10 mouse cellular contexts compared by ENCODE assay signal in the genomic region with DNA sequence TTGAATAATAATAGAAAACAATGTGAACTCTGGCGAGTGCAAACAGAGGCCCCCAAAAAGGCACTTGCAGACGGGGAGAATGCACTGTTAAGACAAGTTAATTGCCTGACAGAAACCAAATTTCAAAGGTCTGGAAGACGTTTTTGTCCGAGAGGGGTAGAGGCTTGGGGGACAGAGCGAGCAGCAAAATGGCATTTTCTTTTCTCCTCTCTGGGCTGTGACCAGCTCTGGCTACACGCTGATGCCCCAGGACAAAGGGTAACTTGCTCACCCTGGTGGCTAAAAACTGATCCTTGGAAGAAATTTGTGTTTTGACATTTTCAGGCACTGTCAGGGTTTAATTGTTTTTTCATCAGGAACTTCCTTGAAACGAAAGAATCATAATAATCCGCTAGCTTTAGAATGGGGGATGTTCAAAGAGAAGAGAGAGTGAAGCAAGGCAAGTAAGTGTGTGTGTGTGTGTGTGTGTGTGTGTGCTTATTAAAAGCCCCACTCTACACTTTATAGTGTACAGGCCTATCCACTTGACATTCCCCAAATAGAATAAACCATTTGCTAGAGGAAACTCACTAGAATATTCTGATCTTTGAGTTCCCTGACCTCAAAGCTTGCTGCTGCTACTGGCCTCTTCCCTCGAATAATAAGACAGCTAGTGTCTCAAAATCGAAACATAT.
A peak's percentile ranks its signal among the peaks of the same experiment; 100 is the strongest.
DNase-seq lines count a peak whose midpoint lies in the region; ATAC-seq and TF ChIP-seq lines count a peak whose summit lies in the region.
"Had no signal": no experiment of that assay in that cellular context is flagged by ENCODE, and none has a peak within 500 bp of the region (broad histone marks: within the 10 kb centered on the region; RNA-seq: fewer than 3 reads in every experiment).

No protein-coding gene starts in this region.

- no peak overlapping the region for H3K4me3 ChIP-seq in heart, embryonic 11.5 days (ENCODE audit: low read depth, low read length)
- no peak overlapping the region for H3K4me3 ChIP-seq in hindbrain, postnatal 0 days (ENCODE audit: low read length)
- no peak overlapping the region for H3K4me3 ChIP-seq in neural tube, embryonic 11.5 days (ENCODE audit: low read depth, low read length)
- H3K4me3 ChIP-seq: liver, embryonic 13.5 days had no signal

- peak; percentile 37 for TF ChIP-seq CTCF in hindbrain, postnatal 0 days (IDR thresholded peaks at IDR 0.05; ENCODE audit: low read depth)

- DNase-seq in heart, postnatal 36 days, result no peak
- DNase-seq in embryo, embryonic 11 days, result peak; percentile 39
- DNase-seq in hindbrain, postnatal 0 days (ENCODE audit: low spot score), result peak; percentile 18
- DNase-seq in neural tube, embryonic 11.5 days (ENCODE audit: low spot score), result no peak
- no peak for DNase-seq in urinary bladder, postnatal 25 days (ENCODE audit: low spot score)
- DNase-seq in adrenal gland, postnatal 36 days, result no peak
- DNase-seq: kidney, adult 11 months; liver, embryonic 13.5 days had no signal

- H3K4me1 ChIP-seq in heart, embryonic 11.5 days (ENCODE audit: control insufficient read depth, insufficient read depth, low read length), result 0 out of 2 replicates have a peak, but pooled peaks cover 3% of the 10 kb centered on the region
- no peaks in the 10 kb centered on the region for H3K4me1 ChIP-seq in hindbrain, postnatal 0 days (ENCODE audit: insufficient read depth, low read length)
- 0 out of 2 replicates have a peak, but pooled peaks cover 2% of the 10 kb centered on the region for H3K4me1 ChIP-seq in neural tube, embryonic 11.5 days (ENCODE audit: control insufficient read depth, insufficient read depth, low read length)
- H3K4me1 ChIP-seq: liver, embryonic 13.5 days had no signal

- H3K9me3 ChIP-seq in heart, embryonic 11.5 days (replicated peaks; ENCODE audit: control insufficient read depth, low read length), result no peaks in the 10 kb centered on the region
- no peaks in the 10 kb centered on the region for H3K9me3 ChIP-seq in hindbrain, postnatal 0 days (ENCODE audit: low read length)
- H3K9me3 ChIP-seq in neural tube, embryonic 11.5 days (ENCODE audit: control insufficient read depth, low read length), result no peaks in the 10 kb centered on the region
- H3K9me3 ChIP-seq: liver, embryonic 13.5 days had no signal

- WGBS in heart, embryonic 11.5 days (ENCODE audit: insufficient replicate concordance), result 40% methylated on average over 10 of the region's 10 CpGs
- 31% methylated on average over 10 of the region's 10 CpGs for WGBS in hindbrain, postnatal 0 days
- 35% methylated on average over 10 of the region's 10 CpGs for WGBS in neural tube, embryonic 11.5 days

- intact Hi-C loops in heart, postnatal 36 days (cut with DNase I), result no loop called here

- H3K27ac ChIP-seq in heart, embryonic 11.5 days (ENCODE audit: low read depth, low read length), result no peak overlapping the region
- no peak overlapping the region for H3K27ac ChIP-seq in hindbrain, postnatal 0 days
- H3K27ac ChIP-seq in neural tube, embryonic 11.5 days (ENCODE audit: low read depth, low read length), result no peak overlapping the region
- H3K27ac ChIP-seq: liver, embryonic 13.5 days had no signal

- no peaks in the 10 kb centered on the region for H3K27me3 ChIP-seq in heart, embryonic 11.5 days (ENCODE audit: control insufficient read depth, insufficient read depth, low read length)
- H3K27me3 ChIP-seq in hindbrain, postnatal 0 days (ENCODE audit: insufficient read depth, low read length), result no peaks in the 10 kb centered on the region
- H3K27me3 ChIP-seq in neural tube, embryonic 11.5 days (ENCODE audit: control insufficient read depth, insufficient read depth, low read length), result no peaks in the 10 kb centered on the region
- H3K27me3 ChIP-seq: liver, embryonic 13.5 days had no signal

- no peaks in the 10 kb centered on the region for H3K36me3 ChIP-seq in heart, embryonic 11.5 days (ENCODE audit: control insufficient read depth, insufficient read depth, low read length)
- no peaks in the 10 kb centered on the region for H3K36me3 ChIP-seq in hindbrain, postnatal 0 days (ENCODE audit: insufficient read depth, low read length)
- no peaks in the 10 kb centered on the region for H3K36me3 ChIP-seq in neural tube, embryonic 11.5 days (ENCODE audit: control insufficient read depth, insufficient read depth, low read length)
- H3K36me3 ChIP-seq: liver, embryonic 13.5 days had no signal

- 0 out of 2 replicates have a peak overlapping the region, but pooled peaks have one; percentile 34 for H3K9ac ChIP-seq in heart, embryonic 11.5 days (ENCODE audit: low read depth, low read length)
- H3K9ac ChIP-seq in hindbrain, postnatal 0 days (replicated peaks; ENCODE audit: low read length), result no peak overlapping the region
- 0 out of 2 replicates have a peak overlapping the region, but pooled peaks have one; percentile 2 for H3K9ac ChIP-seq in neural tube, embryonic 11.5 days (ENCODE audit: low read length)
- H3K9ac ChIP-seq: liver, embryonic 13.5 days had no signal

- no peak for ATAC-seq in heart, embryonic 11.5 days (replicated peaks; ENCODE audit: insufficient number of reproducible peaks, low FRiP score, low TSS enrichment)
- ATAC-seq in hindbrain, postnatal 0 days, result no peak
- ATAC-seq in neural tube, embryonic 11.5 days (ENCODE audit: insufficient read depth, low FRiP score, low TSS enrichment), result peak; percentile 35; the same call in 1 of the 2 replicates
- no peak for ATAC-seq in inflammation-experienced regulatory T-cells, adult 6 months

- H3K4me2 ChIP-seq in heart, embryonic 11.5 days, result peak overlapping the region; percentile 29; the same call in 1 of the 2 replicates
- 0 out of 2 replicates have a peak overlapping the region, but pooled peaks have one; percentile 10 for H3K4me2 ChIP-seq in hindbrain, postnatal 0 days (ENCODE audit: low read depth, low read length)
- H3K4me2 ChIP-seq in neural tube, embryonic 11.5 days (ENCODE audit: low read depth), result peak overlapping the region; percentile 19; the same call in 1 of the 2 replicates
- H3K4me2 ChIP-seq: liver, embryonic 13.5 days had no signal

Comparison
In these comparisons a context has a peak if more than half of its experiments do, and no peak if none do; other contexts are left out.
1. DNase-seq: peak in embryo, embryonic 11 days (single experiment) and hindbrain, postnatal 0 days (single experiment); none in heart, postnatal 36 days (0 of 2), neural tube, embryonic 11.5 days (single experiment), urinary bladder, postnatal 25 days (single experiment) and adrenal gland, postnatal 36 days (0 of 2).
2. Peak in every context shown above with its lines, with median percentiles within 50 percentile points of each other: H3K4me2 ChIP-seq.